Mouse (Mus musculus) limb, embryonic 12.5 days (tissue): ENCODE results near the gene Ctsw. TPM values are rescaled to one million over a fixed set of nuclear protein-coding genes. Genes with fewer than 3 reads are reported as not detected.

Experiments used
- ATAC-seq: fragments of 200-750 bp; cut with Nextera tagmentation; 2 replicates; pipeline ENCODE4 v1.8.0; 2017; ENCODE audit warnings: low read depth, moderate TSS enrichment; ENCODE audit not compliant: insufficient number of reproducible peaks, insufficient read depth, low FRiP score, low TSS enrichment
- H3K27ac ChIP-seq: fragments of 300-500 bp; sonication (generic); 2 replicates; pipeline ENCODE4 v1.5.1; 2016; ENCODE audit warnings: mild to moderate bottlenecking, moderate library complexity
- H3K27me3 ChIP-seq: fragments of 300-500 bp; sonication (generic); 2 replicates; pipeline ENCODE4 v1.6.1; 2016; ENCODE audit warnings: mild to moderate bottlenecking, moderate library complexity
- H3K36me3 ChIP-seq: fragments of 300-500 bp; sonication (generic); 2 replicates; pipeline ENCODE4 v1.6.1; 2016; ENCODE audit warnings: mild to moderate bottlenecking, moderate library complexity
- H3K4me1 ChIP-seq: fragments of 300-500 bp; sonication (generic); replicated peaks from 2 replicates; pipeline ENCODE4 v1.6.1; 2016
- H3K4me2 ChIP-seq: fragments of 300-500 bp; sonication (generic); 2 replicates; pipeline ENCODE4 v1.6.1; 2016; ENCODE audit warnings: mild to moderate bottlenecking, moderate library complexity
- H3K4me3 ChIP-seq: fragments of 300-500 bp; sonication (generic); replicated peaks from 2 replicates; pipeline ENCODE4 v1.5.1; 2016; ENCODE audit warnings: mild to moderate bottlenecking
- H3K9ac ChIP-seq: fragments of 300-500 bp; sonication (generic); replicated peaks from 2 replicates; pipeline ENCODE4 v1.6.1; 2016; ENCODE audit warnings: mild to moderate bottlenecking, moderate library complexity
- H3K9me3 ChIP-seq: fragments of 300-500 bp; sonication (generic); 2 replicates; pipeline ENCODE4 v1.6.1; 2016; ENCODE audit warnings: mild to moderate bottlenecking, moderate library complexity
- WGBS: fragments of 180-500 bp; shearing (Covaris S2); methylation state at CpG from one replicate; pipeline ENCODE4 v1.1.7; 2016; 5-methylcytosine and 5-hydroxymethylcytosine counted together
- polyA plus RNA-seq: library from polyadenylated mRNA; unstranded; fragments of >200 nt; fragmentation: Nextera tagmentation; extraction: Ambion mirVana; gene quantifications from 2 replicates; pipeline ENCODE4 v1.2.1, GENCODE M21; 2016

The Ctsw gene
- 2.2 and 2.9 TPM in 2 replicates for polyA plus RNA-seq

GRCm38 (mm10) chr19:5468374-5468773 is at the start of gene Ctsw:
TSS of gene Ctsw (minus strand) at chr19:5468507.
- Histone ChIP-seq H3K27me3 (no peaks in the 10 kb centered on the region), H3K4me3 (no peak within 1 kb of the TSS), H3K4me2 (no peak within 1 kb of the TSS), H3K36me3 (peaks cover 47% of the 10 kb centered on the region), H3K9me3 (0 out of 2 replicates have a peak, but pooled peaks cover 3% of the 10 kb centered on the region), H3K9ac (no peak within 1 kb of the TSS), H3K27ac (0 out of 2 replicates have a peak within 1 kb of the TSS, but pooled peaks have one; percentile 7), H3K4me1 (peaks cover 10% of the 10 kb centered on the region)
- 57% methylated on average over 5 of the region's 5 CpGs for WGBS
- no peak for ATAC-seq

- Histone ChIP-seq H3K4me3 (no peak overlapping the region), H3K36me3 (no peaks in the 10 kb centered on the region), H3K9me3 (peaks cover 6% of the 10 kb centered on the region; the same call in 1 of the 2 replicates), H3K27ac (no peak overlapping the region), H3K9ac (no peak overlapping the region), H3K27me3 (no peaks in the 10 kb centered on the region), H3K4me1 (no peaks in the 10 kb centered on the region), H3K4me2 (no peak overlapping the region)
- 84% methylated on average over 8 of the region's 8 CpGs for WGBS
- no peak for ATAC-seq
Observed at GRCm38 (mm10) chr19:5516906-5517505, 48.7 kb upstream of the Ctsw start.

- H3K9me3 ChIP-seq: peaks cover 11% of the 10 kb centered on the region; the same call in 1 of the 2 replicates
- 85% methylated on average over 7 of the region's 7 CpGs for WGBS
- no peak overlapping the region for H3K4me3 ChIP-seq
- H3K4me1 ChIP-seq: peaks cover 2% of the 10 kb centered on the region; the same call in 1 of the 2 replicates
- H3K4me2 ChIP-seq: no peak overlapping the region
- ATAC-seq: no peak
- no peak overlapping the region for H3K27ac ChIP-seq
- no peak overlapping the region for H3K9ac ChIP-seq
- H3K36me3 ChIP-seq: no peaks in the 10 kb centered on the region
- no peaks in the 10 kb centered on the region for H3K27me3 ChIP-seq
Observed at GRCm38 (mm10) chr19:5515840-5516777, 47.8 kb upstream of the Ctsw start.

- 83% methylated on average over 3 of the region's 3 CpGs for WGBS
- no peak overlapping the region for H3K4me2 ChIP-seq
Observed at GRCm38 (mm10) chr19:5513005-5513349, 44.7 kb upstream of the Ctsw start.

GRCm38 (mm10) chr19:5512091-5513004 is 44.0 kb upstream of the Ctsw start:
- 89% methylated on average over 12 of the region's 12 CpGs for WGBS
- ATAC-seq: no peak
- Histone ChIP-seq H3K36me3 (no peaks in the 10 kb centered on the region), H3K4me2 (no peak overlapping the region), H3K4me1 (peaks cover 15% of the 10 kb centered on the region), H3K9ac (no peak overlapping the region), H3K27ac (no peak overlapping the region), H3K4me3 (no peak overlapping the region), H3K27me3 (no peaks in the 10 kb centered on the region), H3K9me3 (peaks cover 28% of the 10 kb centered on the region)

More at GRCm38 (mm10) chr19:5513005-5513349, 44.7 kb upstream of the Ctsw start:
- H3K9ac ChIP-seq: no peak overlapping the region
- ATAC-seq: no peak
- no peak overlapping the region for H3K4me3 ChIP-seq
- no peaks in the 10 kb centered on the region for H3K27me3 ChIP-seq
- no peaks in the 10 kb centered on the region for H3K36me3 ChIP-seq
- peaks cover 15% of the 10 kb centered on the region for H3K4me1 ChIP-seq
- H3K9me3 ChIP-seq: peaks cover 28% of the 10 kb centered on the region
- no peak overlapping the region for H3K27ac ChIP-seq

- H3K4me3 ChIP-seq: peak overlapping the region; percentile 45
- H3K27me3 ChIP-seq: no peaks in the 10 kb centered on the region
- peaks cover 15% of the 10 kb centered on the region for H3K4me1 ChIP-seq
- H3K36me3 ChIP-seq: no peaks in the 10 kb centered on the region
- peaks cover 28% of the 10 kb centered on the region for H3K9me3 ChIP-seq
- ATAC-seq: no peak
- 49% methylated on average over 14 of the region's 15 CpGs for WGBS
- no peak overlapping the region for H3K27ac ChIP-seq
- H3K4me2 ChIP-seq: peak overlapping the region; percentile 63
- H3K9ac ChIP-seq: peak overlapping the region; percentile 50
Observed at GRCm38 (mm10) chr19:5511074-5511632, 42.8 kb upstream of the Ctsw start.

- ATAC-seq: peak; percentile 99
- H3K27ac ChIP-seq: no peak within 1 kb of the TSS
- peak within 1 kb of the TSS; percentile 45 for H3K4me3 ChIP-seq
- H3K9me3 ChIP-seq: peaks cover 28% of the 10 kb centered on the region
- H3K27me3 ChIP-seq: no peaks in the 10 kb centered on the region
- peaks cover 15% of the 10 kb centered on the region for H3K4me1 ChIP-seq
- H3K4me2 ChIP-seq: peak within 1 kb of the TSS; percentile 63
- H3K36me3 ChIP-seq: no peaks in the 10 kb centered on the region
- 2% methylated on average over 47 of the region's 47 CpGs for WGBS
- H3K9ac ChIP-seq: peak within 1 kb of the TSS; percentile 50
Observed at GRCm38 (mm10) chr19:5510031-5511026, 42.0 kb upstream of the Ctsw start, which contains the start of gene Snx32. TSS of gene Snx32 (minus strand) at chr19:5510538.

GRCm38 (mm10) chr19:5503687-5504086 is 35.4 kb upstream of the Ctsw start, which contains the start of gene 1700020D05Rik:
TSS of gene 1700020D05Rik (minus strand) at chr19:5503787.
- no peak for ATAC-seq
- WGBS: 60% methylated on average over 17 of the region's 17 CpGs

GRCm38 (mm10) chr19:5500330-5500875 is 32.1 kb upstream of the Ctsw start:
- WGBS: 84% methylated on average over 2 of the region's 2 CpGs
- Histone ChIP-seq H3K4me3 (no peak overlapping the region), H3K27ac (no peak overlapping the region), H3K9me3 (no peaks in the 10 kb centered on the region), H3K27me3 (no peaks in the 10 kb centered on the region), H3K4me1 (no peaks in the 10 kb centered on the region), H3K4me2 (no peak overlapping the region), H3K36me3 (peaks cover 29% of the 10 kb centered on the region), H3K9ac (no peak overlapping the region)
- ATAC-seq: no peak

More at GRCm38 (mm10) chr19:5503687-5504086, 35.4 kb upstream of the Ctsw start, which contains the start of gene 1700020D05Rik:
- peaks cover 7% of the 10 kb centered on the region; the same call in 1 of the 2 replicates for H3K9me3 ChIP-seq
- no peak within 1 kb of the TSS for H3K4me2 ChIP-seq
- H3K9ac ChIP-seq: no peak within 1 kb of the TSS
- H3K36me3 ChIP-seq: no peaks in the 10 kb centered on the region; the same call in 1 of the 2 replicates
- H3K4me1 ChIP-seq: no peaks in the 10 kb centered on the region
- no peak within 1 kb of the TSS for H3K4me3 ChIP-seq
- H3K27me3 ChIP-seq: no peaks in the 10 kb centered on the region
- H3K27ac ChIP-seq: no peak within 1 kb of the TSS
